8 mouse cellular contexts compared by ENCODE assay signal in genomic region chr16:8736032-8736431, GRCm38 (mm10). TPM values are rescaled to one million over a fixed set of nuclear protein-coding genes. Genes with fewer than 3 reads are reported as not detected.
DNase-seq lines count a peak whose midpoint lies in the region; ATAC-seq and TF ChIP-seq lines count a peak whose summit lies in the region.

No protein-coding gene starts in this region.

- no peak overlapping the region for H3K27ac ChIP-seq in lung, embryonic 14.5 days (ENCODE audit: low read depth)
- H3K27ac ChIP-seq in forebrain, embryonic 12.5 days, result no peak overlapping the region
- no peak overlapping the region for H3K27ac ChIP-seq in midbrain, embryonic 15.5 days

- peak overlapping the region; percentile 99 for H3K4me3 ChIP-seq in lung, embryonic 14.5 days (ENCODE audit: low read depth, low read length)
- peak overlapping the region; percentile 98 for H3K4me3 ChIP-seq in forebrain, embryonic 12.5 days (replicated peaks)
- peak overlapping the region; percentile 97 for H3K4me3 ChIP-seq in midbrain, embryonic 15.5 days

- H3K27me3 ChIP-seq in lung, embryonic 14.5 days (ENCODE audit: insufficient read depth, low read length), result no peaks in the 10 kb centered on the region
- H3K27me3 ChIP-seq in forebrain, embryonic 12.5 days, result no peaks in the 10 kb centered on the region
- no peaks in the 10 kb centered on the region for H3K27me3 ChIP-seq in midbrain, embryonic 15.5 days (replicated peaks)

- TF ChIP-seq CTCF in lung, embryonic 14.5 days (IDR thresholded peaks at IDR 0.05; ENCODE audit: low read depth), result no peak; the same call in 1 of the 2 replicates

- peaks cover 5% of the 10 kb centered on the region; the same call in 1 of the 2 replicates for H3K4me1 ChIP-seq in lung, embryonic 14.5 days (ENCODE audit: insufficient read depth)
- H3K4me1 ChIP-seq in forebrain, embryonic 12.5 days, result peaks cover 45% of the 10 kb centered on the region
- H3K4me1 ChIP-seq in midbrain, embryonic 15.5 days, result peaks cover 42% of the 10 kb centered on the region

- WGBS in lung, embryonic 14.5 days, result 16% methylated on average over 8 of the region's 8 CpGs
- WGBS in forebrain, embryonic 12.5 days, result 35% methylated on average over 8 of the region's 8 CpGs
- WGBS in midbrain, embryonic 15.5 days, result 16% methylated on average over 8 of the region's 8 CpGs

- DNase-seq in lung, embryonic 14.5 days, result peak; percentile 40
- DNase-seq in lung, postnatal 14 days, result no peak
- peak; percentile 33 for DNase-seq in kidney, postnatal 14 days
- no peak for DNase-seq in left cerebral cortex, postnatal 36 days (ENCODE audit: low spot score in 2 of 2)
- DNase-seq in cerebellum, postnatal 25 days, result no peak

- no peak for ATAC-seq in lung, embryonic 14.5 days (ENCODE audit: insufficient read depth)
- no peak for ATAC-seq in forebrain, embryonic 12.5 days (ENCODE audit: low FRiP score)
- ATAC-seq in midbrain, embryonic 15.5 days (replicated peaks), result no peak
- no peak for ATAC-seq in monocyte, adult 5-6 weeks (replicated peaks; ENCODE audit: insufficient number of reproducible peaks, low FRiP score, low TSS enrichment, poor library complexity, severe bottlenecking)

- intact Hi-C loops in left cerebral cortex, postnatal 36 days (cut with DNase I), result no loop called here

- peak overlapping the region; percentile 96 for H3K9ac ChIP-seq in lung, embryonic 14.5 days
- peak overlapping the region; percentile 96; the same call in 1 of the 2 replicates for H3K9ac ChIP-seq in forebrain, embryonic 12.5 days
- peak overlapping the region; percentile 6; the same call in 1 of the 2 replicates for H3K9ac ChIP-seq in midbrain, embryonic 15.5 days

- H3K9me3 ChIP-seq in lung, embryonic 14.5 days (ENCODE audit: low read depth, low read length), result no peaks in the 10 kb centered on the region
- H3K9me3 ChIP-seq in forebrain, embryonic 12.5 days, result no peaks in the 10 kb centered on the region
- no peaks in the 10 kb centered on the region for H3K9me3 ChIP-seq in midbrain, embryonic 15.5 days

- H3K4me2 ChIP-seq in lung, embryonic 14.5 days, result peak overlapping the region; percentile 99
- H3K4me2 ChIP-seq in forebrain, embryonic 12.5 days, result peak overlapping the region; percentile 98
- H3K4me2 ChIP-seq in midbrain, embryonic 15.5 days, result peak overlapping the region; percentile 76

- H3K36me3 ChIP-seq in lung, embryonic 14.5 days (ENCODE audit: insufficient read depth), result no peaks in the 10 kb centered on the region
- 0 out of 2 replicates have a peak, but pooled peaks cover 4% of the 10 kb centered on the region for H3K36me3 ChIP-seq in forebrain, embryonic 12.5 days (replicated peaks)
- no peaks in the 10 kb centered on the region for H3K36me3 ChIP-seq in midbrain, embryonic 15.5 days (replicated peaks)

RNA-seq across cellular contexts. Expression of gene Gm5767, which starts 55.5 kb away (rescaled TPM):
- not detected in 2 replicates for polyA plus RNA-seq in lung, embryonic 14.5 days (2014; fragmentation: Nextera tagmentation; extraction: Ambion mirVana)
- not detected in 2 replicates for polyA plus RNA-seq in forebrain, embryonic 12.5 days (2016; fragmentation: Nextera tagmentation; extraction: Ambion mirVana)
- 0.31 and 0.40 TPM in 2 replicates for polyA plus RNA-seq in midbrain, embryonic 15.5 days (2015; fragmentation: Nextera tagmentation; extraction: Ambion mirVana)
- not detected for total RNA-seq in left cerebral cortex, postnatal 36 days (2021)
- total RNA-seq in monocyte, adult 5-6 weeks (2017), result 2.6 TPM in 1 of 3 replicates, not detected in the others

RNA-seq across cellular contexts. Expression of gene Usp7, which starts 56.1 kb away (rescaled TPM):
- 43.5 and 49.8 TPM in 2 replicates for polyA plus RNA-seq in lung, embryonic 14.5 days (2014; fragmentation: Nextera tagmentation; extraction: Ambion mirVana)
- 40.3 and 41.8 TPM in 2 replicates for polyA plus RNA-seq in forebrain, embryonic 12.5 days (2016; fragmentation: Nextera tagmentation; extraction: Ambion mirVana)
- 32.2 and 34.2 TPM in 2 replicates for polyA plus RNA-seq in midbrain, embryonic 15.5 days (2015; fragmentation: Nextera tagmentation; extraction: Ambion mirVana)
- 100 to 1,000 TPM; 134 to 175 TPM for total RNA-seq in left cerebral cortex, postnatal 36 days (2021)
- total RNA-seq in monocyte, adult 5-6 weeks (2017), result 178 to 270 TPM (median 178 TPM) in 3 replicates

Comparison
In these comparisons a context has a peak if more than half of its experiments do, and no peak if none do; other contexts are left out.
1. DNase-seq: peak in lung, embryonic 14.5 days (single experiment) and kidney, postnatal 14 days (single experiment); none in lung, postnatal 14 days (single experiment), left cerebral cortex, postnatal 36 days (0 of 2) and cerebellum, postnatal 25 days (0 of 2).
2. H3K9ac ChIP-seq: peak in every context shown above with its lines; median percentile 96 in lung, embryonic 14.5 days; 96 in forebrain, embryonic 12.5 days; 6 in midbrain, embryonic 15.5 days.
3. Peak in every context shown above with its lines, with median percentiles within 50 percentile points of each other: H3K4me2 ChIP-seq and H3K4me3 ChIP-seq.